Mouse (Mus musculus): ENCODE data around the gene Ciz1.

DNA sequence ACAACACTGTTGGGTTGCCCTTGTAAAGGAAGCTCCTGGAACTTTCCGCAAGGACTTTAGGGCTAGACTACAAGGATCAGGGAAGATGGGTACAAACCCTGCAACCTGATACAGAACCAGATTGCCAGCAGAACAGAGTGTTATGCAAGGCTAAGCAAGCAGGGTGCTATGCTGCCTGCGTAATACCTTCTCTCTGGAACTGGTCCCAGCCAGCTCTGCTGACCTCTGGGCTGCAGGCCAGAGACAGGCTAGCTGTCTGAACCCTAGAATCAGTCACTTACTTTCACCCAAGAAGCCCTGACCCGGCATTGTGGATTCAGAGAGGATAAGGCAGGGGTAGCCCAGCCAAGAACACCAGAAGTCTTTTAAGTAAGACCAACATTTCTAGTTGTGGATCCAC is 67.2 kb downstream of the Ciz1 start:
- TF ChIP-seq POLR2A (IDR thresholded peaks at IDR 0.05; ENCODE audit: low read depth, low read length) (no peak), CTCF (IDR thresholded peaks at IDR 0.05; ENCODE audit: extremely low read depth, insufficient read depth, insufficient read length, insufficient replicate concordance) (no peak)

Measured in spleen, adult 2 months (tissue).